Mouse (Mus musculus): ENCODE data around the gene Tcf7l2.

Gene Tcf7l2

GRCm38 (mm10) chr19:55916211-55916610, 174.6 kb downstream of the Tcf7l2 start:
- DNase-seq: no peak

- DNase-seq: no peak
Observed at GRCm38 (mm10) chr19:55923789-55924426, 182.3 kb downstream of the Tcf7l2 start.

- DNase-seq: no peak
Observed at GRCm38 (mm10) chr19:55924800-55925199, 183.2 kb downstream of the Tcf7l2 start.

GRCm38 (mm10) chr19:55925425-55925803, 183.8 kb downstream of the Tcf7l2 start:
- DNase-seq: no peak

GRCm38 (mm10) chr19:55925804-55926521, 184.3 kb downstream of the Tcf7l2 start:
- no peak for DNase-seq

- no peak for DNase-seq
Observed at GRCm38 (mm10) chr19:55926858-55927673, 185.4 kb downstream of the Tcf7l2 start.

GRCm38 (mm10) chr19:55927674-55928061, 186.0 kb downstream of the Tcf7l2 start:
- no peak for DNase-seq

- DNase-seq: no peak
Observed at GRCm38 (mm10) chr19:55928674-55929073, 187.1 kb downstream of the Tcf7l2 start.

- no peak for DNase-seq
Observed at GRCm38 (mm10) chr19:55931642-55932041, 190.0 kb downstream of the Tcf7l2 start.

GRCm38 (mm10) chr19:55933947-55934729, 192.5 kb downstream of the Tcf7l2 start:
- DNase-seq: no peak

- no peak for DNase-seq
Observed at GRCm38 (mm10) chr19:55934730-55935003, 193.0 kb downstream of the Tcf7l2 start.

- no peak for DNase-seq
Observed at GRCm38 (mm10) chr19:55937026-55937425, 195.4 kb downstream of the Tcf7l2 start.

GRCm38 (mm10) chr19:55938254-55939046, 196.8 kb downstream of the Tcf7l2 start:
- no peak for DNase-seq

GRCm38 (mm10) chr19:55939090-55939489, 197.5 kb downstream of the Tcf7l2 start:
- no peak for DNase-seq

- DNase-seq: no peak
Observed at GRCm38 (mm10) chr19:55939719-55940118, 198.1 kb downstream of the Tcf7l2 start.

- no peak for DNase-seq
Observed at GRCm38 (mm10) chr19:55940538-55941252, 199.1 kb downstream of the Tcf7l2 start.

- no peak for DNase-seq
Observed at GRCm38 (mm10) chr19:55941253-55942125, 199.9 kb downstream of the Tcf7l2 start.

- DNase-seq: no peak
Observed at GRCm38 (mm10) chr19:55951397-55951796, 209.8 kb downstream of the Tcf7l2 start.

GRCm38 (mm10) chr19:55953207-55953606, 211.6 kb downstream of the Tcf7l2 start:
- DNase-seq: no peak

- no peak for DNase-seq
Observed at GRCm38 (mm10) chr19:55955126-55955525, 213.5 kb downstream of the Tcf7l2 start.

- no peak for DNase-seq
Observed at GRCm38 (mm10) chr19:55956745-55957144, 215.1 kb downstream of the Tcf7l2 start.
